Mouse (Mus musculus) ovary, postnatal 10 days (tissue): ENCODE measurements around the gene Rbms2.
A peak's percentile ranks its signal among the peaks of the same experiment; 100 is the strongest.
"Not testable (repeated sequence)": the region's sequence is repeated elsewhere in the genome, so short reads cannot be mapped to it uniquely, and the experiment has no call there.

Experiments
- DNase-seq: peaks from one replicate; pipeline ENCODE4 v3.0.0; 2022; ENCODE audit warnings: low spot score

The Rbms2 gene

DNA sequence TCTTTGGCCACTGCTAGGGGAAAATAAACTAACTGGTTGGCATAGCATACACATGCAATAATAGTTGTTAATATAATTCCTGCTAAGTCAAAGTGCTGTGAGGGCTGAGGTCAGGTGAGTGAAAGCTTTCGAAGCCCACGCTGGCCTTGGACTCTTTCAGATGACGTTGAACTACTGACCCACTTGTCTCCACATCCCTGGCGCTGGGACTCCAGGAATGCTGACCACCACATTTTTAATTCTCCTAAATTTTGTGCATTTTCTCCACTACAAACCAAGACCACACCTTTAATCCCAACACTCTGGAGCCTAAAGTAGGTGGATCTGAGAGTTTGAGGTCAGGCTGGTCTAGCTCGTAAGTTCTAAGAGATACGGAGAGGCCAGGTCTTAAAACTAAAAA, 13.0 kb upstream of the Rbms2 start:
- no peak for DNase-seq

DNA sequence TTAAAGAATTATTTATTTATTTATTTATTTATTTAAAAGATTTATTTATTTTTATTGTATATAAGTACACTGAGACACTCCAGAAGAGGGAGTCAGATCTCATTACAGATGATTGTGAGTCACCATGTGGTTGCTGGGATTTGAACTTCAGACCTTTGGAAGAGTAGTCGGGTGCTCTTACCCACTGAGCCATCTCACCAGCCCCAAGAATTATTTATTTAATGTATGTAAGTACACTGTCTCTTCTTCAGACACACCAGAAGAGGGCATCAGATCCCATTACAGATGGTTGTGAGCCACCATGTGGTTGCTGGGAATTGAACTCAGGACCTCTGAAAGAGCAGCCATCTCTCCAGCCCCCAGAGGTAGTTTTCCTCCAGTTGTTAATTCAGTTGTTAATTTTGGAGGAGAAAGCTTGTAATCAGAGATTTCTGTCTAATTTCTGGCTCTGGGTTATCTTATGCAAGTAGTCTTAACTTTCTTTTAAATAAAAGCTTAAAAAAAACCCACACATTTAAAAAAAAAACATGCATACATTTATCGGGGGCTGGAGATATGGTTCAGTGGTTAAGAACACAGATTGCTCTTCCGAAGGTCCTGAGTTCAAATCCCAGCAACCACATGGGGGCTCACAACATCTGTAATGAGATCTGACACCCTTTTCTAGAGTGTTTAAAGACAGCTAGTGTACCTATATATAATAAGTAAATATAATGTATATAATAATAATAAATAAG, 12.1 kb upstream of the Rbms2 start:
- not testable (repeated sequence) for DNase-seq

DNA sequence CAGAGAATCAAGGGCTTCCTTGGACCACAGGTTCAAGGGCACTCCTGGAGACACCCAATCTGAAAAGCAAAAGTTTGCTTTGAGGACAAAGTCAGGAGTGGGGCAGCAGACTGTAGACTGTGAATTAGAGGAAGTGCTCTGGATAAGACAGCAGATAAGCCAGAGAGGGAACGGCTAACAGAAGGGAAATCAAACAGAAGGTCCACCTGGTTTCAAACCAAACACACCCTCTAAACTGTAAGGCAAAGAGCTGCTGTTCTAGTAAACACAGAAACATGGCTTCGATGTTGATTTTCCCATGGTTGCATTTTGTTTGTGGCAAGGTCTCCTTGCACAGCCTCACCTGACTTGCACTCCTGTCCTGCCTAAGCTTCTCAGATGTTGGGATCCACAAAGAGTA, 11.4 kb upstream of the Rbms2 start:
- DNase-seq: no peak

DNA sequence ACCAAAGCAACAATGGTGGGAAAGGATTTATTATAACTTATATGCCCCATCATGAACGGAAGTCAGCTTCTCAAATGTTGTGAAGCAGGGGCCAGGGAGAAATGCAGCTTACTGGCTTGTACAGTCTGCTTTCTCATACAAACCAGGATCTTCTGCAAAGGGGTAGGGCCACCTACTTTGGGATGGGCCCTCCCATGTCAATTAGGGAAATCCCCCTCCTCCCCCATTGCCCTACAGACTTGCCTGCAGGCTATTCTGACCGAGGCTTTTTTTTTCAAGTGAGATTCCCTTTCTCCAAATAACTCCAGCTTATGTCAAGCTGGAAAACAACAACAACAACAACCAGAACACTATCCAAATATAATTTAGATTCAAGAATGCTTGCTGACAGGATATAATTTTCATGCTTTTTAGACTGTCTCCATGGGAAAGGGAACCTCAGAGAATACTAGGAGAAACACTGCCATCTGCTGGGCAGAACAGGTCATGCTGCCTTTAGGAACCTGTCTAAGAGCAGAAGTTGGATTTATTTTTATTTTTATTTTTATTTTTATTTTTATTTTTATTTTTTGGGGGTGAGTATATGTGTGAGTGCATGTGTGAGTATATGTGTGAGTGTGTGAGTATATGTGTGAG, 8.3 kb upstream of the Rbms2 start:
- peak; percentile 45 for DNase-seq

DNA sequence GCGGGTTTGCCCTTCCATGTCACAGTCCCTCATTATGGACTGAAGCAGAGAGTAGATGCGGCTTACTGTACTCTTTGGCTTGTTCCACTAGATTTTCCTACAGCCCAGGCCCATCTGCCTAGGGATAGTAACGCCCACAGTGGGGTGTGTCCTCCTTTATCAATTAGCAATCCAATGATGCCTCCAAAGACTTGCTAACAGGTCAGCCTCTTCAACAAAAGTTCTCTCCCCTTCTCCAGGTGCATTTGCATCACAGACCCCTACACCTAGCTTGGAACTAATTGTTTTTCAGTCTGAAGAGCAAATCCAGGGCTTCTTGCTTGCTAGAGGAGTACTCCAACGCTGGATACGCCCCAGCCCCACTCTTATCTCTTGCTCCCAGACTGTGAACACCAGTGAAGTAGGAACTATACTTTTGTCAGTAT, 7.1 kb upstream of the Rbms2 start:
- no peak for DNase-seq

DNA sequence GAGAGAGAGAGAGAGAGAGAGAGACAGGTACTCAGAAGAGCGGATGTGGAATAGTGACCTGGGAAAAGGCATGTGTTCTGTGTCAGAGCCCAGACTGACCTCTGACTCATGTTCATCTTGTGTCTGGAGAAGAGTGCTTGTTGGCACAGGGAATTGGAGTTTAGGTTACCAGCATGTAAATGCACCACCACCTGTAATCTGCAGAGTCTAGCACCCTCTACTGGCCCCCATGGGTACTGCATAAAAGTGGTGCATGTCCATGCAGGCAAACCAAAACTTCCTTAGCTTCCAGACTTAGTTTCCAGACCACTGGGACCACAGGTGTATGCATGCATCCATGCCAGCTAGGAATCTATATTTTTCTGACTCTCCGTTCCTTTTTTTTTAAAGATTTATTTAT, 5.9 kb upstream of the Rbms2 start:
- DNase-seq: peak; percentile 63

DNA sequence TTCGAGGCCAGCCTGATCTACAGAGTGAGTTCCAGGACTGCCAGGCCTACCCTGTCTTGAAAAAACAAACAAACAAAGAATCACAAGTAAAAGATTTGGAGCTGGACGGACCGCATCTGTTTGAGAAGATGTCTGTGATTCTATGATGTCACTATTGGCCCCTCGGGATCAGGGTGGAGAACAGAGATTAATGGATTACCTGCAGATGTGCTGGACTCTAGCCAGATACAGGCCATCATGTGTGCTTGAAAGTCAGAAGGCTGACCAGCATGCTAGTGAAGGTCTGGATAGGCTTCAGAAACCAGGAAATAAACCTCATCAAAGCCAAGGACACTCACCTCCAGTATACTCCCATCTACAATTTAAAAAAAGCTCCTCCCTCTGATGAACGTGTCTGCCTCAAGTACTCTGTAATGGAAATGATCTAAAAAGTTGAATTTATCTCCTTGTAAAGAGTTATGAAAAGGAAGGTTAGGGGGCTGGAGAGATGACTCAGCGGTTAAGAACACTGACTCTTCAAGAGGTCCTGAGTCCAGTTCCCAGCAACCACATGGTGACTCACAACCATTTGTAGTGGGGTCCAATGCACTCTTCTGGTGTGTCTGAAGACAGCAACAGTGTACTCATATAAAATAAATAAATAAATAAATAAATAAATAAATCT, 5.3 kb upstream of the Rbms2 start:
- no peak for DNase-seq

DNA sequence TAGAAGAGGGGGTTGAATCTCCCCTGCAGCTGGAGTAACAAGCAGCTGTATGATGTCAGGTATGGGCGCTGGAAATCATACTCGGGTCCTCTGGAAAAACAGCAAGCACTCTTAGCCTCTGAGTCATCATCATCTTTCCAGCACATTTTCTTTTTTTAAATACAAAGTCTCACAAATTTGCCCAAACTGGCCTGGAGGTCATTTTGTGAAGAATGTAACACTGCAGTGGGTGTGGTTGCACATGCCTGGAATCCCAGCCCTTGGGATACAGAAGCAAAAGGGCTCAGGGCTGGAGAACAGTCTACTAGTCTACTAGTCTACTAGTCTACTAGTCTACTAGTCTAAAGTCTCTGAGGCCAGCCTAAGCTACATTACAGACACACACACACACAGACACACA, 4.2 kb upstream of the Rbms2 start:
- no peak for DNase-seq

DNA sequence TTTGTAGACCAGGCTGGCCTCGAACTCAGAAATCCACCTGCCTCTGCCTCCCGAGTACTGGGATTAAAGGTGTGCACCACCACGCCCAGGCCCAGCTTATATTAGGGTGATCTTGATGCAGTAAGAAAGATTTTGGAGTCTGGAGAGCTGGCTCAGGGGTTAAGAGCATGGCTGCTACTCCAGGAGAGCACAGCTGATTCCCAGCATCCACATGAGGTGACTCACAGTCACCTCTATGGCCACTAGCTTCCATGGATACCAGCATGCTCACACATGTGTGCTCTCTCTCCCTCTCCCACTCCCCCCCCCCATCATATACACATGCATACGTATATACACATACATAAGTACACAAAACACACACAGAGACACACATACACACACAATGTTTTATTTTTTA, 2.8 kb downstream of the Rbms2 start:
- DNase-seq: no peak

DNA sequence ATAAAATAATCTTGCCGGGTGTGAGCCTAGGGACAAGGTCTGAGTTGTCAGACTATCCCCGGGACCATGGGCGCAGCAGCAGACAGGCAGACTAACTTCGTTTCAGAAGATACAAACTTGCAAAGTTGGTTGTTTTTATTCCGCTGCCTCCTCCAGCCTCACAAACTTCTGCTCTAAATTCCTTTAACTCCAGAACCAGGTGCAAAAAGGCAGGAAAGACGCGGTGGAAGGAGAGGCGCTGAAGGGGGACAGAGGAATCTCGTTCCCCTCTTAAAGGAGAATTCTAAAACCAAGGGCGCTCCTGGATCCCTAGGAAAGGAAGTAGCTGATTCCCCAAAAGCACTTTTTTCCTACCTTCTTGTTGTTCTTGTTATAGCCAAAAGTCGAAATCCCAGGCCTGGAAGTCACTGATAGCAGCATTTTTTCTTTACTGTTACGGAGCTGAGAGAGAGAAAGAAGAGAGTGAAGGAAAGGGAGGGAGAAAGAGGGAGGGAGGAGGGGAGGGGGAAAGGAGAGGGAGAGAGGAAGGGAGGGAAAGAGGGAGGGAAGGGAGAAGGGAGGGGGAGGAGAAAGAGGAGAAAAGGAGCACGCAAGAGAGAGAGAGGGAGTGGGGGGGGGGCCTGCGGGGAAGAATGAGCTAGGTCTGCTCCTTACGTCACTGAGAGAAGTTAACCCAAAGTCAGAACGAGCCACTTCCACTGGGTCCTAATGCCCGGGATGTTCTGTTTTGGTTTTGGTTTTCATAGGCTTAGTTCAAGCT, 3.9 kb downstream of the Rbms2 start:
- no peak for DNase-seq

DNA sequence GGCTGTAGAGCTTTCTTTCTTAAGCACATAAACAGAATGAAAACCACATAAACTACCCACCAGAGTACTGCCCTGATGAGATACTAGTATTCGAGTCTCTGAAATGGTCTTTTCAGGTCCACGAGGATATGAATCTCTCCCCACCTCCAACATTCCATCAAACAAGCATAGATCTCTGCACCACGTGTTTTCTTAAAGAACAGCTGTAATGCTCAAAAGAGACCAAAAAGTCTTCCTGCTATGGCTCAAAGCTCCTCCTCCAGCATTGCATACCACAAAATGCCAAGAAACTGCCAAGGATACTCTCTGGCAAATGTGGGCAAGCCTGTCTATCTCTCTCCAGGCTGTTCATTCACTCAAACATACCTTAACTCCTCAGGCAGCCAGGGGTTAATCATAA, 4.8 kb downstream of the Rbms2 start:
- no peak for DNase-seq

DNA sequence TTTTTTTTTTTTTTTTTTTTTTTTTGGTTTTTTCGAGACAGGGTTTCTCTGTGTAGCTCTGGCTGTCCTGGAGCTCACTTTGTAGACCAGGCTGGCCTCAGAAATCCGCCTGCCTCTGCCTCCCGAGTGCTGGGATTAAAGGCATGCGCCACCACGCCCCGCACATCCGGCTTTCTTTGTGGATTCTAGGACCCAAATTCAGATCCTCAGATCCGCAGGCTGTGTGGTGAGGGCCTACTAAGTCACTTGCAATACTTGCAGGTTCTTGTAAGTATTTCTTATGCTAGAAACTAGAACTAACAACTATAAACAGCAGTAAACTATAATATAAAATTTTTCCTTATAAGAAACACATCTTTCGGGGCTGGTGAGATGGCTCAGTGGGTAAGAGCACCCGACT, 8.7 kb downstream of the Rbms2 start:
- not testable (repeated sequence) for DNase-seq

DNA sequence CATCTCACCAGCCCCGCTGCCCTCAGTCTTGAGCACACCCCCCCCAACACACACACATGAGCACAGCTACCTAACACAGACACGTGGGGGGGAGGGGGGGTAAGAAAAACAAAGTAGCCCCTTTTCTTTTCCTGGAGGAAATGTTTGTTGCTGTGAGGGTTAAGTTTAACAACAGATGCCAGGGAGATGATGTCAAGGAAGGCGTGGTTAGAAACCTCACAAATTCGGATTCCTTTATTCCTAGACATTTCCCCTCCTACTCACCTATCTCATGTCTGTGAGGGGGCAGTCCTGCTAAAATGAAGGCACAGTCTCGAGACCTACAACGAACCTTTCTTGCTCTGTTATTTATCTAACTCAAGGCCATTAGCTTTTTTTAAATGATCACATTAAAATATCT, 13.0 kb downstream of the Rbms2 start:
- DNase-seq: no peak

DNA sequence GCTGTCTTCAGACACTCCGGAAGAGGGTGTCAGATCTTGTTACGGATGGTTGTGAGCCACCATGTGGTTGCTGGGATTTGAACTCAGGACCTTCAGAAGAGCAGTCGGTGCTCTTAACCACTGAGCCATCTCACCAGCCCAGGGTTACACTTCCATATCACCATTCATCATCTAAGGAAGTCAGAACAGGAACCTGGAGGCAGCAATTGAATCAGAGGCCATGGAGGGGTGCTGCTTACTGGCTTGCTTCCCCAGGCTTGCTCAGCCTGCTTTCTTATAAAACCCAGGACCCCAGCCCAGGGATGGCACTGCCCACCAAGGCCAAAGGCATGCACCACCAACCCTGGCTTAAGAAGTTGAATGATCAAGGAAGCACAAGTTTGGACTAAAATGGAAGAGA, 14.4 kb downstream of the Rbms2 start:
- not testable (repeated sequence) for DNase-seq

DNA sequence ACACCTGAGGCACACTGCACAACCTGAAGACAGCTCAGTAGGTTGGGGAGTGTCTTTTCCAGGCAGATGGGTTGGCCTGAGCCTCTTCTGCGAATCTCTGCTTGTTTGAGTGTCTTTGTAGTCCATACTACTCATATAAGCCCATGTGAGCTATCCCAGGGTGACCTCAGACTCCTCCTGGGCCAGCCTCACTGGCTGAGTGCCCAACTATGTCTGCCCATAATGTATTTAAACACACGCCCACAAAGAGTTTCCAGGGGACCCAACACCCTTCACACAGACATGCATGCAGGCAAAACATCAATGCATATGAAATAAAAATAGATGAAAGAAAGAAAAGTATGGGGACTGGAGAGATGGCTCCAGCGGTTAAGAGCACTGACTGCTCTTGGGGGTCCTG, 26.1 kb downstream of the Rbms2 start:
- no peak for DNase-seq

DNA sequence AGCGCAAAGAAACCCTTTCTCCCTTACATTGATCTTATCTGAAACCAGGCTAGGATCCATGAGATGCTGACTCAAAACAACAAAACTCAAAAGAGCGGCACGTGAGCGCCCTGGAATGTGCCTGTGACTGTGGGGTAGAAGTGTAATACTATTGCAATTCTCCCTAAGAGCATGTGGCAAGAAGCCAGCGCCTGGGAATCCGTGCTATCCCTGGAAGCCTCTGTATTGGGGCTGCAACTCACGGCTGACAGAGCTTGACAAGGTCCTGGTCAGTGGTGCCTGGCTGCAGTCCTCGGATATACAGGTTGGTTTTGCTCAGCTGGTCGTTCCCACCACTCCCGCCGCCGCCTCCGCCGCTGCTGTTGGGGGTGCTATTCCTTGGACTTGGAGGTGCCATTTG, 29.2 kb downstream of the Rbms2 start:
- no peak for DNase-seq

DNA sequence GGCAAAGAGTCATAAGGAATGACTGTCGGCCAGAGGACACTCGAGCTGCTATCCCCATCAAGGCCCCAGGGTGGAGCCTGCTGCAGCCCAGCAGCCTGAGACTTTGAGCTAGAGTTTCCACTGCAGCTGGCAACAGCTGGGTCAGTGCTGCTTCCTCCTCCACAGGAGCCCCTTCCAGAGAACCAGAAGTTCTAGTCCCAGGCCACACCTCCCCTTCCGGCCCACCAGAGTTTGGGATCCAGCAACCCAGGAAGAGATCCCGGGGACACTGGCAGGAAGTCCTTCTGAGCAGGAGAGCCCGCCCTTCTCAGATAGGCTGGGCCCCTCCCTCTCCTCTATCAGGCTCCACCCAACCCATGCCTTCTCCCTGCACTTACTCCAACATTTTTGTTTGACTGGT, 30.5 kb downstream of the Rbms2 start:
- DNase-seq: peak; percentile 33

DNA sequence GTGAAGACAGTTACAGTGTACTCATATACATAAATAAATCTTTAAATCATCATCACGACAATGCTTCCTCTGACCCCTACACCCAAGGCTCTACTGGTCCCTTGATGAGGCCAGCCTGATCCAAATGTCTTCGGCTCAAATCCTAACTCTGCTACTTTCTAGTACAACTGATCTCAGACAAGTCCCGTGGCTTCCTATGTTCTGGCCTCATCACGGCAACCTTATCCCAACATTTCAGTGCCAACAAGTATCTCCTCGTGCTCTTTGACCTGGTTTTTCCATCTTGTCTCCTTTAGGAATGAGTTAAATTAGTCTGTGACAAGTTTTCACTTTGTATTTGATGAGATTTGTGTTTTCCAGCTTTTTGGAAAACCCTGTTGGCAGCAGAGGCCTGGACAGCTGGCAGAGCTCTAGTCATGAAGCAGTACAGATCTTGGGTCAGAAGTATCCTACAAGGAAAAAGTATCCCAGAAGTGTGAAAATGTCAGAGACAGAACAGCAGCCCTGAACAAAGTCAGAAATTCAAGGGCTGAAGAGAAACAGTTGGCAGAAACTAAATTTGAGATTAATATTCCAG, 31.2 kb downstream of the Rbms2 start:
- no peak for DNase-seq

DNA sequence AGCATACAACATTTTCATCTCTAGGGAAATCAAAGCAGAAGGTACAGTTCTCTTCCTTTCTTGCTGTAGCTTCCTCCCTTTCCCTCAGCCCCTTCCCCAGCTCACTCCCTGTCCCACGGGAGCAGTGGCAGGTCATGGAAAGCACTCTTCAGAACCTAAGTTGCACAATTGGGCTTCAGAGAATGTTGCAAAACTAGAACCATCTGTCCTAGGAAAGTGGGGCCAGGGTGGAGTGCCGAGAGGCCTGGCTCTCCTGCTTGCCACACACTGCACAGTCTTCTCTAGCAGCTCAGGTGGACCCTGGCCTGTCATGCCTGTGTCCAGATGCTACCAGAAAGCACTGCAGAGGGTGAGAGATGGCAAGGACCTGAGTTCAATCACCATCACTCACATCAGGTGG, 35.1 kb downstream of the Rbms2 start:
- no peak for DNase-seq

DNA sequence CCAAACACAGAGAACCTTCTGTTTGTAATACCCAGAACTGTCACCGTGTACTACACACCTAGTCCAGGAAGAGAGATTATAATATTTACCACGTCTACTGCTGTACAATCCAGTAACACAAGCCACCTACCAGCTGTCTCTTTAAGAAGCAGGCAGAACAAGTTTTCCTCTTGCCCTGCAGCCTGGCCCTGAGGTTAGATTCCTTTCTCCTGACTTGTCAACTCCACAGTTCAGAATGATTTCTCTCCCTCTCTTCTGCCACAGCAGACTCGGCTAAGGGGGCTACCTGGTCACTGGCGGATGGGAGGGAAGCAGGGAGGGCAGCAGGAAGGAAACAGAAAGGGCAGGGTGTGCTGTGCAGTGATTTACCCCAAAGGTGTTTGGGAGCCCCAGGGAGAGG, 36.4 kb downstream of the Rbms2 start:
- DNase-seq: no peak

DNA sequence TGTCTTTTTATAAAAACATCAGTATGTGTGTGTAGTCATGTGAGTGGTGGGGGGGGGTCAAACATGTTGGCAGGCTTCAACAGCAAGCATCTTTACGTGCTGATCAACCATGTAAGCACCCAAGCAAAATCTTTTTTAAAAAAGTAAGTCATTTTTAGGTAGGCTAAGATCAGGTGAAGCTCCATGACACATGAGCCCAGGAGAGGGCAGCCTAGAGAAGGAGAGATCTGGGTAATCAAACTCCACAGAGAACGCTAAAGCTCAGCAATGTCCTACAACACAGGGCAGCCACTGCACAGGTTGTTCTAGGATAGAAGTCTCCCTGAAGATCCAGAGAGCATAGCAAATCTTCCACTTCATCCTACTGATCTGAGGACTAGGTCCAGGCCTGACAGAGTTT, 37.9 kb downstream of the Rbms2 start:
- no peak for DNase-seq

DNA sequence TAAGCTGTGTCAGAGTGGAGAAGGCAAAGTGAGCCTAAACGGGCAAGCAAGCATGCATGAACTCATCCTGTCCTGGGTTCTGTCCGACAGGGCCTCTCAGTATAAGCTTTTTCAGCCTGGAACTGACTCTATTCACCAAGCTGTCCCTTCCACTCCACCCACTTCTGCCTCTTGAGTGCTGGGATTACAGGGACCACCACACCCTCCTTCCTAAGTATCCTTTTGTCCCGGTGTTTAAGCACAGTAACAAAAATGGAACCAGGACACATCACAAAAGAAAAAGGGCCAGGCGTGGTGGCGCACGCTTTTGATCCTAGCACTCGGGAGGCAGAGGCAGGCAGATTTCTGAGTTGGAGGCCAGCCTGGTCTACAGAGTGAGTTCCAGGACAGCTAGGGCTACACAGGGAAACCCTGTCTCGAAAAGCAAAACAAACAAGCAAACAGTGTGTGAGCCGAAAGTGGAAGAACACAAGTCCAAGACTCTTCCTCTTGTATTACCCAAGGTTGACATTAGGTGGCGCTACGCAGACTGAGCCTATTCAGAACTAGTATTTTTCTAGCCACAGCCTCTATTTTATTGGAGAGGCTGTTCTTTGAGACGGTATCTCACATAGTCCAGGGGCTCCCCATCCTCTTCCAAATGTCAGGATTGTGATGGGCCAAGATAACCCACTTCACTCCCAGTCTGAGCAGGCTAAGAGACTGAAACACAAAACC, 39.7 kb downstream of the Rbms2 start:
- no peak for DNase-seq
